Mouse (Mus musculus) skeletal muscle tissue, adult 2 months (tissue): ENCODE measurements around the gene Irf2bpl.
A peak's percentile ranks its signal among the peaks of the same experiment; 100 is the strongest.

Experiments used
- DNase-seq: peaks from one replicate; pipeline ENCODE4 v3.0.0-alpha.2; 2012; ENCODE audit warnings: low read depth, low spot score

Irf2bpl gene

GRCm38 (mm10) chr12:86884197-86885058, at the start of gene Irf2bpl:
Gene Irf2bpl (minus strand): TSS chr12:86884798.
- peak; percentile 100 for DNase-seq

GRCm38 (mm10) chr12:86932575-86932952, 48.0 kb upstream of the Irf2bpl start:
- DNase-seq: no peak

GRCm38 (mm10) chr12:86931919-86932574, 47.4 kb upstream of the Irf2bpl start:
- DNase-seq: peak; percentile 94

GRCm38 (mm10) chr12:86930934-86931729, 46.5 kb upstream of the Irf2bpl start:
- DNase-seq: no peak

- peak; percentile 85 for DNase-seq
These were observed 39.2 kb upstream of the Irf2bpl start for GRCm38 (mm10) chr12:86923837-86924236.

GRCm38 (mm10) chr12:86918983-86919722, 34.6 kb upstream of the Irf2bpl start:
- DNase-seq: no peak

- DNase-seq: peak; percentile 44
These were observed 33.9 kb upstream of the Irf2bpl start for GRCm38 (mm10) chr12:86918361-86918967.

GRCm38 (mm10) chr12:86916796-86917573, 32.4 kb upstream of the Irf2bpl start:
- DNase-seq: peak; percentile 45

- no peak for DNase-seq
These were observed 31.0 kb upstream of the Irf2bpl start for GRCm38 (mm10) chr12:86915617-86916016.

- DNase-seq: no peak
These were observed 30.2 kb upstream of the Irf2bpl start for GRCm38 (mm10) chr12:86914756-86915155.

- DNase-seq: no peak
These were observed 29.8 kb upstream of the Irf2bpl start for GRCm38 (mm10) chr12:86914351-86914750.

- no peak for DNase-seq
These were observed 27.9 kb upstream of the Irf2bpl start for GRCm38 (mm10) chr12:86912335-86913093.

- DNase-seq: no peak
These were observed 26.9 kb upstream of the Irf2bpl start for GRCm38 (mm10) chr12:86911482-86911931.

- DNase-seq: peak; percentile 64
These were observed 21.8 kb upstream of the Irf2bpl start for GRCm38 (mm10) chr12:86906395-86906794.

- DNase-seq: no peak
These were observed 21.3 kb upstream of the Irf2bpl start for GRCm38 (mm10) chr12:86905876-86906275.

- DNase-seq: no peak
These were observed 20.6 kb upstream of the Irf2bpl start for GRCm38 (mm10) chr12:86905203-86905602.

- no peak for DNase-seq
These were observed 19.5 kb upstream of the Irf2bpl start for GRCm38 (mm10) chr12:86903828-86904806.
